Mouse (Mus musculus): ENCODE measurements around the gene Vwa8.

Gene Vwa8
- long read RNA-seq, experiment 1, full-length matches to known transcripts: 3 of 29 reads
- long read RNA-seq, experiment 1, partial matches to known transcripts: 15 of 29 reads
- long read RNA-seq, experiment 1, other reads (novel, unspliced or antisense): 11 of 29 reads
- long read RNA-seq, experiment 2, full-length matches to known transcripts: 4 of 19 reads
- long read RNA-seq, experiment 2, partial matches to known transcripts: 14 of 19 reads
- long read RNA-seq, experiment 2, other reads (novel, unspliced or antisense): 1 of 19 reads

DNA sequence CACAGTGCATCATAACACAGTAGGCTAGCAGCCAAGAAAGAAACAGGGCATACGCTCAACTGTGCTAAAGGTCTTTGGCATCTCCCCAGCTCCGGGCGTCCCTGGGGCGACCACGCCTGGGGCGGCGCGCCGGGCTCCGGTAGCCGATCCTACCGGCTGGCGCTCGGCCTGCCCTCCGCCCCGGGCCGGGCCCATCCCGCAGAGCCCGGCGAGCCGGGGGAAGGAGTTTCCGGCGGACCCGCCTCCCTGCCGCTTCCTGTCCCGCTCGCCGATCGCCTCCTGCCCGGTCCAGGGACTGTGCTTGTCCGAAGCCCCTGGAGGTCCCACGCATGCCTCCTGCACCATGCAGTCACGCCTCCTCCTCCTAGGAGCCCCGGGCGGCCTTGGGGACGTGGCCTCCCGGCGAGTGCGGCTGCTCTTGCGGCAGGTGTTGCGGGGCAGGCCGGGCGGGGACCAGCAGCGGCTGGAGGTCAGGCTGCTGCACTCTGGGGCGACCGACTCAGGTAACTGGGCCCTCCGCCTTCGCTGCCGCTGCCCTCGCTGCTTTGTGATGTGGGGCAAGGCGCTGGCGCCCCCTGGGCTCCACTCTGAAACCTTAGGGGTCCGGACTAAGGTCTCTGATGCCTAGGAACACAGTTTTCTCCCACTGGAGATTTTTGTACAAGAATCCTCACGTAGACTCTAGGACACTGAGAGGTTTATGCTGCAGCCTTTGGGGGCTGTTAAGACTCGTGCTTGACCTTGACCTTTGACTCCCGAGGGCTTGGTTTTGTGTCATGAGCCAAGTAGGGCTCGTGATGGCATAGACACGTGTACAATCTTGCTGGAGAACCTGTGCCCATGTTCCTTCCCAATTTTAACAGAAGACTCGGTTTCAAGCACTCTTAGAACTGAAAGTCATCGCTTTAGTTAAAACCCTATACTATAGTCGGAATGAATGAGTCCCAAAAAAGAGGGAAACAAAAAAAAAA is at the start of gene Vwa8:
Gene Vwa8, plus strand, starts transcription at position 112 of the 971 bp plus-strand sequence.
- intact Hi-C loops (cut with DNase I): loop anchor here (5.0 kb wide), 1 partner anchor 117 kb away; the partner anchor contains the start of gene Dgkh

GRCm38 (mm10) chr14:78802378-78802777 is 46.5 kb upstream of the Vwa8 start:
- intact Hi-C loops (cut with DNase I): no loop called here

DNA sequence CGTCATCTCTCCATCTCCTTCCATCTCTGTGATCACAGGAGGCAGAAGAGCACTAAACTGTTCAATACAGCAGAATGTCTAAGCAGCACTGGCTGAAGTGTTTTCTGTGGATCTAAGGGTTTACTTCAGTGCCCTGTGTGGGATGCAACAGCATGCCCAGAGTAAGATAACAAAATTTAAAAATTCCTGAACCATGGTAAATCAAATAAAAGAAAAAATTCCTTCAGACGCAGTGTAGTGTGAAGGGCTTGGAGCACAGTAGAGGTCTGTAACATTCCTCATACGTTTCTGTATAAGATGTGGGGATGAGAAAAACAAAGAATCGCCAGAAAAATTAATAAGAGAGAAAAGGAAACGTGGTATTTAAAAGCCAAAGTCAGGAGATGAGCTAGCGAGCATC is 44.9 kb upstream of the Vwa8 start:
- intact Hi-C loops (cut with DNase I): no loop called here

DNA sequence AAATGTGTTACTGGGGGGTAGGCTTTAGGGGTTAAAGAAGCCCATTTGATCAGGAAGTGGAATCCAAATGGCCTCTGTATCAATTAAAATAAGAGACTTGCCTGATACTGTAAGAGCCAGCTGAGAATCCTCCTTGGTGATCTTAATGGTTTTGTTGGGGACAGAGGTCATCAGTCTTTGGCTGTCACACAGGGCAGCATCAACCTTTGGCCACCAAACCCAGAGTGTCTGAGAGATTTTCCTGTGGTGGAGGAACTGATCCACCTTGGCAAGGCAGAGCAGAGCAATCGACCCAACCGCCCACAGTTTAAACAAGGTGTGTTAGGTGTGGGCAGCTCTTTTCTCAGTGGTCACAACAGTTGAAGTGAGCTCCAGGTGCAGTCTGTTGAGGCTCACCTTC is 36.0 kb upstream of the Vwa8 start:
- intact Hi-C loops (cut with DNase I): no loop called here

DNA sequence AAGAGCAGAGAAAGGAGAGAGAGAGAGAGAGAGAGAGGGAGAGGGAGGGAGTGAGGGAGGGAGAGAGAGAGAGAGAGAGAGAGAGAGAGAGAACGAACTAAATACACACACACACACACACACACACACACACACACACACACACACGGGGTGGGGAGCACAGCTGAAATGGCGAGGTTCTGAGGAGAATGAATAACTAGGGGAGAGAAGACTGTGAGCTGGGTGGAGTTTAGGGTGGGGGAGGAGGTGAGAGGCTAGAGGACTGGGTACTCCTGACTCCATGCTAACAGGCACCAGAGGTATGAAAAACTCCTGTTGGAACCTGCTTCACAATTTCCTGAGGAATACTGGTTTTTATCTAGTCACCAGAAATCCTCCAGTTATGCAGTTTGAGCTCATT is 32.4 kb upstream of the Vwa8 start:
- intact Hi-C loops (cut with DNase I): no loop called here

GRCm38 (mm10) chr14:78817651-78818050 is 31.2 kb upstream of the Vwa8 start:
- intact Hi-C loops (cut with DNase I): no loop called here

DNA sequence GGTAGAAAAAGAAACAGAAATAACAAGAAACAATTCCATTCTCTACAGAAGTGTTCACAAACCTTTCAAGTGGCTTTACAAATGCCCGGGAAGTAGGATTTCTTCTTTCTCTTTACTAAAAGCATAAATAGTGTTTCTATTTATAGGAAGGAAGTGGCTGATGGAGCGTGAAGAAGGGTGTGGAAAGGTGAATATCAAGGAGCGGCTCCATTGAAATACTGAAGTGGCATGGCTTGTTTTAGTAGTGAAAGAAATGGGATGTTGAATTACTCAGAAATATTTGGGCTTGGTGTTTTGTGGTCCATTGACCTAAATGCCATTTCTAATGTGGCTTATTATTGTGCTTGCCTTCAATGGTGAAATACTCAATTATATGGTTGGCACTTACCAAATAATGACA is 30.4 kb upstream of the Vwa8 start:
- intact Hi-C loops (cut with DNase I): no loop called here

- intact Hi-C loops (cut with DNase I): no loop called here
Measured at GRCm38 (mm10) chr14:78824013-78824412, 24.8 kb upstream of the Vwa8 start.

- intact Hi-C loops (cut with DNase I): no loop called here
Measured at GRCm38 (mm10) chr14:78824507-78824906, 24.3 kb upstream of the Vwa8 start.

- intact Hi-C loops (cut with DNase I): no loop called here
Measured at GRCm38 (mm10) chr14:78831158-78831557, 17.7 kb upstream of the Vwa8 start.

- intact Hi-C loops (cut with DNase I): loop anchor here (5.0 kb wide), 1 partner anchor 116 kb away; the partner anchor contains the start of gene Dgkh
Measured at GRCm38 (mm10) chr14:78847948-78848347, 904 bp upstream of the Vwa8 start.

GRCm38 (mm10) chr14:78848477-78848876 is 375 bp upstream of the Vwa8 start:
- intact Hi-C loops (cut with DNase I): loop anchor here (5.0 kb wide), 1 partner anchor 116 kb away; the partner anchor contains the start of gene Dgkh

DNA sequence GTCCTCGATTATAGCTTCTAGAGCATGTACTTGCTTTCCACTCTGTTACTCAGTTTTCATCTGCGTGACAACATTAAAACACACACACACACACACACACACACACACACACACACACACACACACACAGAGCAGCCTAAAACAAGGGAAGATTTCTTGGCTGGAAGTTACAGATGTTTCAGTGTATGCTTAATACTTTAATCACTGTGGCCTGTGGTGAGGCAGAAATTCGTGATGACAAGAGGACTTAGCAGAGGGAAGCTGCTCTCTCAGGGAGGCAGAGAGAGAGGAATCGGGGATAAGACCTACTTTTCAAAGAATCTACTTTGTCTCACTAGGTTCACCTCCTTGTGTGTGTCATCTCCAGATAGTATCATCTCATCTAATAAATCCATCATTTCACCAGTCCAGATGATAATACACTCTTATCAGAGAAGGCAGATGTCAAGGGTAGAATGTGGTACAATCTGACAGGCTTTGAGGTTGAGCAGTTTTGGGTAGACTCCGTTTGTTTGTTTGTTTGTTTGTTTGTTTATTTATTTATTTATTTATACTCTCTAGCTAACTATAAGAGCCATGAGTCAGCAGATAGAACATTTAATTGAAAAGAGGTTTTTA is 1.2 kb downstream of the Vwa8 start:
- intact Hi-C loops (cut with DNase I): loop anchor here (5.0 to 10.0 kb wide), 2 partner anchors 118 to 185 kb away; partner anchors contain the start of gene Dgkh

- intact Hi-C loops (cut with DNase I): loop anchor here (10.0 kb wide), 1 partner anchor 186 kb away; no protein-coding TSS in a partner anchor
Measured at GRCm38 (mm10) chr14:78850666-78851065, 1.8 kb downstream of the Vwa8 start.

GRCm38 (mm10) chr14:78851366-78851765 is 2.5 kb downstream of the Vwa8 start:
- intact Hi-C loops (cut with DNase I): loop anchor here (10.0 kb wide), 1 partner anchor 187 kb away; no protein-coding TSS in a partner anchor

GRCm38 (mm10) chr14:78852401-78853246 is 3.8 kb downstream of the Vwa8 start:
- intact Hi-C loops (cut with DNase I): loop anchor here (10.0 kb wide), 1 partner anchor 188 kb away; no protein-coding TSS in a partner anchor

DNA sequence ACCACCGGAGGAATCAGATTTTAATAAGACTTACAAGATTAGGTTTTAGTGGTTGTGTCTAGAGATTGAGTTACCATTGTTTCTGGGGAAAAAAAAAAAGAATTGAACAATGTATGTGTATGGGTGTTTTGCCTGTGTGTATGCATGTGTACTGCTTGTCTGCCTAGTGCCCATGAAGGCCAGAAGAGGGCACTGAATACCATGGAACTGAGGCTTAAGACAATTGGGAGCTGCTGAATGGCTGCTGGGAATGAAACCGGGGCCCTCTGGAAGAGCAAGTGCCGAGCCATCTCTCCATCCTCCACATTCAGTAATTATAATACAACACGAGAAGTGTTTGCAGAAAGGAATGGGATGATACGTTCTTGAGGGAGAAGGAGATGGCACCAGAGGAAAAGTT is 12.3 kb downstream of the Vwa8 start:
- intact Hi-C loops (cut with DNase I): no loop called here

DNA sequence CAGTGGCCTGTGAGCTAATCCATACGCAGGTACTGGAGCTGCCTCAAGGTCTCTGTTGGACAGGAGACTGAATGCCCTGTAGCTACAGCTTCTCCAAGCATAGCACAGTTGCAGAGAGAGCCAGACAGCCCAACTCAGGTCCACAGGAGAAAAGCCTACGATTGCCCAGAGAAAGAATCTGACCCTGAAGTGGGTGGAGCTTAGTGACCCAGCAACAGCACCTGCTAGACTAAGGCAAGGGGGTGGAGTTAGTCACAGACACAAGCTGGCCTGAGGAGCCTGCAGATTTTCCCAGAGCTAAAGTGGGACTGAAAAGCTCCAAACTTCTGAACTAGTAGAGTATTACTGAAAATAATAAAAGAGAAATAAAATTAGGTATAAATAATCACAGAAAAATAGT is 21.2 kb downstream of the Vwa8 start:
- intact Hi-C loops (cut with DNase I): no loop called here

GRCm38 (mm10) chr14:78877176-78877575 is 28.3 kb downstream of the Vwa8 start:
- intact Hi-C loops (cut with DNase I): no loop called here

GRCm38 (mm10) chr14:78878402-78879045 is 29.7 kb downstream of the Vwa8 start:
- intact Hi-C loops (cut with DNase I): no loop called here

Measured in adrenal gland (tissue).